Mouse (Mus musculus): Measurements from ENCODE around the gene Eif3k. TPM values are rescaled to one million over a fixed set of nuclear protein-coding genes. Genes with fewer than 3 reads are reported as not detected.

The Eif3k gene
- total and polyA plus RNA-seq, 3 experiments, result 545 to 671 TPM; not detected in 1

GRCm38 (mm10) chr7:28959505-28960045 lies 22.1 kb downstream of the Eif3k start (continued):
- no peak for TF ChIP-seq BHLHE40 (IDR thresholded peaks at IDR 0.05; ENCODE audit: borderline replicate concordance, low read depth, low read length)
- TF ChIP-seq NELFE (IDR thresholded peaks at IDR 0.05; ENCODE audit: low read depth, low read length), result no peak
- TF ChIP-seq NRF1 (IDR thresholded peaks at IDR 0.05; ENCODE audit: insufficient read depth, low read depth, low read length, poor library complexity, severe bottlenecking), result no peak
- no peak for TF ChIP-seq USF1 (IDR thresholded peaks at IDR 0.05; ENCODE audit: low read depth, low read length)
- peak; percentile 79 to 85 for TF ChIP-seq EP300 (IDR thresholded peaks at IDR 0.05; ENCODE audit: low read depth in 1 of 2, low read length in 2 of 2)
- TF ChIP-seq SIN3A (IDR thresholded peaks at IDR 0.05; ENCODE audit: low read length), result peak; percentile 86
- TF ChIP-seq ZMIZ1 (IDR thresholded peaks at IDR 0.05; ENCODE audit: low read depth, low read length), result no peak
- no peak; the same call in 1 of the 2 replicates for TF ChIP-seq CHD2 (IDR thresholded peaks at IDR 0.05; ENCODE audit: low read length)
- TF ChIP-seq HCFC1 (IDR thresholded peaks at IDR 0.05; ENCODE audit: low read depth, low read length), result peak; percentile 35; the same call in 1 of the 2 replicates
- TF ChIP-seq ZC3H11A (IDR thresholded peaks at IDR 0.05; ENCODE audit: low read depth, low read length), result no peak
- no peak for TF ChIP-seq JUND (IDR thresholded peaks at IDR 0.05; ENCODE audit: low read depth, low read length)
- 0 out of 2 replicates have a peak, but pooled peaks have one; percentile 44 for TF ChIP-seq MYC (IDR thresholded peaks at IDR 0.05; ENCODE audit: low read depth, low read length)

GRCm38 (mm10) chr7:28958770-28959169 lies 22.9 kb downstream of the Eif3k start:
- Histone ChIP-seq H3K27ac (ENCODE audit: control insufficient read depth, low read depth, low read length) (peak overlapping the region; percentile 78), H3K79me2 (ENCODE audit: control insufficient read depth, insufficient read depth, low read length, poor library complexity) (peaks cover 69% of the 10 kb centered on the region), H3K27me3 (ENCODE audit: control insufficient read depth in 1 of 2, insufficient read depth in 2 of 2, low read length in 2 of 2) (no peaks in the 10 kb centered on the region), H3K4me3 (ENCODE audit: control insufficient read depth in 1 of 2, insufficient read depth in 1 of 2, low read depth in 2 of 2, low read length in 2 of 2) (0 out of 4 replicates have a peak overlapping the region, but pooled peaks of 1 of the 2 experiments have one; percentile 20), H3K9me3 (replicated peaks; ENCODE audit: insufficient read depth, low read length) (no peaks in the 10 kb centered on the region), H3K4me1 (ENCODE audit: control insufficient read depth in 1 of 2, insufficient read depth in 2 of 2, low read length in 2 of 2) (peaks cover 42 to 57% of the 10 kb centered on the region in 2 experiments), H3K9ac (ENCODE audit: control insufficient read depth, low read depth, low read length, poor library complexity, severe bottlenecking) (no peak overlapping the region), H3K36me3 (ENCODE audit: control insufficient read depth in 1 of 2, insufficient read depth in 2 of 2, low read length in 2 of 2) (peaks cover 3 to 73% of the 10 kb centered on the region in 2 experiments; a peak in 3 of 4 replicates)
- DNase-seq (ENCODE audit: low read depth, low spot score), result no peak
- TF ChIP-seq ZKSCAN1 (IDR thresholded peaks at IDR 0.05; ENCODE audit: low read depth, low read length), result no peak
- TF ChIP-seq NRF1 (IDR thresholded peaks at IDR 0.05; ENCODE audit: insufficient read depth, low read depth, low read length, poor library complexity, severe bottlenecking), result no peak
- TF ChIP-seq JUND (IDR thresholded peaks at IDR 0.05; ENCODE audit: low read depth, low read length), result no peak
- no peak for TF ChIP-seq ZMIZ1 (IDR thresholded peaks at IDR 0.05; ENCODE audit: low read depth, low read length)
- TF ChIP-seq RAD21 (IDR thresholded peaks at IDR 0.05; ENCODE audit: low read depth, low read length), result no peak
- no peak for TF ChIP-seq POLR2AphosphoS2 (IDR thresholded peaks at IDR 0.05; ENCODE audit: low read length)
- TF ChIP-seq MAFK (IDR thresholded peaks at IDR 0.05; ENCODE audit: borderline replicate concordance, low read depth, low read length), result no peak

Data from MEL (cell line).